Mouse (Mus musculus): Measurements from ENCODE around the gene Dlx5. TPM values are rescaled to one million over a fixed set of nuclear protein-coding genes. Genes with fewer than 3 reads are reported as not detected.

The Dlx5 gene
- polyA plus RNA-seq, 1 experiment: not detected

DNA sequence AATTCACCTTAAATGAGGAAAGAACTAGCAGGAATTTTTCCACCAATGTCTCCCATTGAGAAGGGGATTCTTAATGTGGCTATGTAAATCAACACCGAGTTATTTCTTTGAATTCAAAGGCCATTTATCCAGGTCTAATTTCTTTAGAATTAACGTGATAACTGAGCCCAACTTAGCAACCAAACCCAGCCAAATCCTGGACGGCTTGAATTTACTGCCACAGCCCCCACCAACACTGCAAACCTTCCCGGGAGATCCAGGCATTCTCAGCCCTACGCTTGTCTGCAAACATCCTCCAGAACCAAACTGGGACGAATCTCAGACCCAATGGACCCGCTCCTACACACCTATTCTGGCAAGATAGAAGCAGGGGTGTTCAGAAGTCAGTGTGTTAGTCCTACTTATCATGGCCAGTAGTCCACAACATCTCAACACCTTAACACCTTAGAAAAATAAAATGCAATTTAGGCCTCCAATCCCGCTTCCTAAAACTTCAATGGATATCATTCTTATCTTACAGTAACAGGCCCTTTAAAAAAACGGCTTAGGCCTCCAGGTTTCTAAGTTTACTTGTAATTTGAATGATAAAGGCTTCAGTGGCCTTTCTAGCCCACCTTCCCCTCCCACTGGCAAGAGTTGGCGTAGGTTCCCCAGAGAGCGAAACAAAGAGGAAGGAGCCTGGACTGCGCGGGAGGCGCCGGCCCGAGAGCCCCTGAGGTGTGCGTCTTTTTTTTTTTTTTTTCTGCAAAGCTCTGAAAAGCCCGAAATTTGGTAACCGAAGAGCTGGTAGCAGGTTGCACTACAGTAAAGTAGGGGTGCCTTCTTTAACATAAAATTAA lies 22.6 kb downstream of the Dlx5 start:
- H3K36me3 ChIP-seq (ENCODE audit: control insufficient read depth, insufficient read depth): no peaks in the 10 kb centered on the region
- H3K27me3 ChIP-seq (ENCODE audit: control insufficient read depth, insufficient read depth, insufficient read length): peaks cover 62% of the 10 kb centered on the region
- no peak overlapping the region for H3K4me2 ChIP-seq (ENCODE audit: low read depth)
- TF ChIP-seq MYOG (IDR thresholded peaks at IDR 0.05; ENCODE audit: control insufficient read depth in 1 of 3, insufficient read depth in 1 of 3, insufficient read length in 2 of 3, low read depth in 2 of 3): no peak
- TF ChIP-seq MYOD1 (IDR thresholded peaks at IDR 0.05; ENCODE audit: control insufficient read depth in 1 of 3, insufficient read length in 2 of 3, low read depth in 2 of 3): no peak
- no peak for TF ChIP-seq POLR2A (IDR thresholded peaks at IDR 0.05; ENCODE audit: insufficient read length, low read depth)
- TF ChIP-seq TCF12 (IDR thresholded peaks at IDR 0.05; ENCODE audit: insufficient read depth, poor library complexity, severe bottlenecking): no peak
- no peak for TF ChIP-seq POLR2AphosphoS2 (IDR thresholded peaks at IDR 0.05; ENCODE audit: insufficient read length, low read depth)
- no peak for TF ChIP-seq CEBPB (IDR thresholded peaks at IDR 0.05; ENCODE audit: insufficient read depth, poor library complexity, severe bottlenecking)
- TF ChIP-seq TCF3 (IDR thresholded peaks at IDR 0.05; ENCODE audit: insufficient read length, low read depth): no peak
- no peak for TF ChIP-seq MAX (IDR thresholded peaks at IDR 0.05; ENCODE audit: low read depth)
- no peak for TF ChIP-seq E2F4 (IDR thresholded peaks at IDR 0.05; ENCODE audit: insufficient read depth)
- TF ChIP-seq USF1 (IDR thresholded peaks at IDR 0.05; ENCODE audit: low read depth): no peak
- TF ChIP-seq REST (IDR thresholded peaks at IDR 0.05; ENCODE audit: insufficient read depth, insufficient read length): no peak
- no peak for TF ChIP-seq SRF (IDR thresholded peaks at IDR 0.05; ENCODE audit: control insufficient read depth, insufficient read length, low read depth)
- no peak overlapping the region for H3K4me3 ChIP-seq
- no peak overlapping the region for H3ac ChIP-seq (ENCODE audit: control insufficient read depth, insufficient read length)
- no peaks in the 10 kb centered on the region for H3K79me2 ChIP-seq (ENCODE audit: control insufficient read depth, insufficient read depth)

DNA sequence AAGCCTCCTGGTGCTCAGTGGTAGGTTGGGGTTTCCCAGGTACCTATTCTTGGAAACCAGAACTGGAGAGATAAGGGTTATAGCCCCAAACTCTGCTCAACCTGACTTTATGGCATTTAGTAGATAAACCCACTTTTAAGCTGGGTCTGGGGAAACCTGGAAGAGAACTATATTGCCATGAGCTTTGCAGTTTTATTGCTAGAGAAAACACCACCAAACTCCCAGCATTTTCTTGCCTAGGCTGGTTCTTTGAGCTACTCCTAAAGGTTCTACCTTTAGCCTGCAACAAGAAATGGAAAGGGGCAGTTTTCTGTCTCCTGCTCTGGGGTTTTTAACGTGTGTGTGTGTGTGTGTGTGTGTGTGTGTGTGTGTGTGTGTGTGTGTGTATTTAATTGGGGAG lies 23.3 kb downstream of the Dlx5 start:
- no peak overlapping the region for H3K4me2 ChIP-seq (ENCODE audit: low read depth)
- H3K36me3 ChIP-seq (ENCODE audit: control insufficient read depth, insufficient read depth): no peaks in the 10 kb centered on the region
- TF ChIP-seq MAX (IDR thresholded peaks at IDR 0.05; ENCODE audit: low read depth): no peak
- TF ChIP-seq MYOD1 (IDR thresholded peaks at IDR 0.05; ENCODE audit: control insufficient read depth in 1 of 3, insufficient read length in 2 of 3, low read depth in 2 of 3): no peak
- no peak for TF ChIP-seq E2F4 (IDR thresholded peaks at IDR 0.05; ENCODE audit: insufficient read depth)
- TF ChIP-seq POLR2A (IDR thresholded peaks at IDR 0.05; ENCODE audit: insufficient read length, low read depth): no peak
- TF ChIP-seq MYOG (IDR thresholded peaks at IDR 0.05; ENCODE audit: control insufficient read depth in 1 of 3, insufficient read depth in 1 of 3, insufficient read length in 2 of 3, low read depth in 2 of 3): no peak
- TF ChIP-seq TCF12 (IDR thresholded peaks at IDR 0.05; ENCODE audit: insufficient read depth, poor library complexity, severe bottlenecking): no peak
- TF ChIP-seq TCF3 (IDR thresholded peaks at IDR 0.05; ENCODE audit: insufficient read length, low read depth): no peak
- TF ChIP-seq CEBPB (IDR thresholded peaks at IDR 0.05; ENCODE audit: insufficient read depth, poor library complexity, severe bottlenecking): no peak
- no peaks in the 10 kb centered on the region for H3K79me2 ChIP-seq (ENCODE audit: control insufficient read depth, insufficient read depth)
- no peak overlapping the region for H3ac ChIP-seq (ENCODE audit: control insufficient read depth, insufficient read length)
- H3K27me3 ChIP-seq (ENCODE audit: control insufficient read depth, insufficient read depth, insufficient read length): peaks cover 62% of the 10 kb centered on the region
- no peak overlapping the region for H3K4me3 ChIP-seq

GRCm38 (mm10) chr6:6857766-6858165 lies 24.1 kb downstream of the Dlx5 start:
- no peaks in the 10 kb centered on the region for H3K36me3 ChIP-seq (ENCODE audit: control insufficient read depth, insufficient read depth)
- H3K4me2 ChIP-seq (ENCODE audit: low read depth): no peak overlapping the region
- H3K27me3 ChIP-seq (ENCODE audit: control insufficient read depth, insufficient read depth, insufficient read length): peaks cover 60% of the 10 kb centered on the region

GRCm38 (mm10) chr6:6856881-6857280 lies 25.0 kb downstream of the Dlx5 start:
- Histone ChIP-seq H3ac (ENCODE audit: control insufficient read depth, insufficient read length) (no peak overlapping the region), H3K27me3 (ENCODE audit: control insufficient read depth, insufficient read depth, insufficient read length) (peaks cover 57% of the 10 kb centered on the region), H3K36me3 (ENCODE audit: control insufficient read depth, insufficient read depth) (no peaks in the 10 kb centered on the region), H3K79me2 (ENCODE audit: control insufficient read depth, insufficient read depth) (no peaks in the 10 kb centered on the region), H3K4me2 (ENCODE audit: low read depth) (no peak overlapping the region), H3K4me3 (no peak overlapping the region)
- no peak for TF ChIP-seq TCF3 (IDR thresholded peaks at IDR 0.05; ENCODE audit: insufficient read length, low read depth)

More at GRCm38 (mm10) chr6:6857766-6858165, 24.1 kb downstream of the Dlx5 start:
- H3ac ChIP-seq (ENCODE audit: control insufficient read depth, insufficient read length): no peak overlapping the region
- no peaks in the 10 kb centered on the region for H3K79me2 ChIP-seq (ENCODE audit: control insufficient read depth, insufficient read depth)
- no peak overlapping the region for H3K4me3 ChIP-seq
- TF ChIP-seq USF1 (IDR thresholded peaks at IDR 0.05; ENCODE audit: low read depth): no peak
- no peak for TF ChIP-seq CEBPB (IDR thresholded peaks at IDR 0.05; ENCODE audit: insufficient read depth, poor library complexity, severe bottlenecking)
- TF ChIP-seq E2F4 (IDR thresholded peaks at IDR 0.05; ENCODE audit: insufficient read depth): no peak
- TF ChIP-seq MYOG (IDR thresholded peaks at IDR 0.05; ENCODE audit: control insufficient read depth in 1 of 3, insufficient read depth in 1 of 3, insufficient read length in 2 of 3, low read depth in 2 of 3): no peak
- TF ChIP-seq POLR2A (IDR thresholded peaks at IDR 0.05; ENCODE audit: insufficient read length, low read depth): no peak
- TF ChIP-seq MAX (IDR thresholded peaks at IDR 0.05; ENCODE audit: low read depth): no peak
- TF ChIP-seq SRF (IDR thresholded peaks at IDR 0.05; ENCODE audit: control insufficient read depth, insufficient read length, low read depth): no peak
- no peak for TF ChIP-seq POLR2AphosphoS2 (IDR thresholded peaks at IDR 0.05; ENCODE audit: insufficient read length, low read depth)
- no peak for TF ChIP-seq REST (IDR thresholded peaks at IDR 0.05; ENCODE audit: insufficient read depth, insufficient read length)
- no peak for TF ChIP-seq TCF12 (IDR thresholded peaks at IDR 0.05; ENCODE audit: insufficient read depth, poor library complexity, severe bottlenecking)

- TF ChIP-seq TCF12 (IDR thresholded peaks at IDR 0.05; ENCODE audit: insufficient read depth, poor library complexity, severe bottlenecking) (no peak), E2F4 (IDR thresholded peaks at IDR 0.05; ENCODE audit: insufficient read depth) (no peak), TCF3 (IDR thresholded peaks at IDR 0.05; ENCODE audit: insufficient read length, low read depth) (no peak), POLR2A (IDR thresholded peaks at IDR 0.05; ENCODE audit: insufficient read length, low read depth) (no peak), POLR2AphosphoS2 (IDR thresholded peaks at IDR 0.05; ENCODE audit: insufficient read length, low read depth) (no peak), MYOD1 (IDR thresholded peaks at IDR 0.05; ENCODE audit: control insufficient read depth in 1 of 3, insufficient read length in 2 of 3, low read depth in 2 of 3) (no peak), REST (IDR thresholded peaks at IDR 0.05; ENCODE audit: insufficient read depth, insufficient read length) (no peak), CEBPB (IDR thresholded peaks at IDR 0.05; ENCODE audit: insufficient read depth, poor library complexity, severe bottlenecking) (no peak), MAX (IDR thresholded peaks at IDR 0.05; ENCODE audit: low read depth) (no peak), USF1 (IDR thresholded peaks at IDR 0.05; ENCODE audit: low read depth) (no peak), SRF (IDR thresholded peaks at IDR 0.05; ENCODE audit: control insufficient read depth, insufficient read length, low read depth) (no peak), MYOG (IDR thresholded peaks at IDR 0.05; ENCODE audit: control insufficient read depth in 1 of 3, insufficient read depth in 1 of 3, insufficient read length in 2 of 3, low read depth in 2 of 3) (no peak)
- H3K36me3 ChIP-seq (ENCODE audit: control insufficient read depth, insufficient read depth): no peaks in the 10 kb centered on the region
- no peaks in the 10 kb centered on the region for H3K79me2 ChIP-seq (ENCODE audit: control insufficient read depth, insufficient read depth)
- H3K4me2 ChIP-seq (ENCODE audit: low read depth): no peak overlapping the region
- no peak overlapping the region for H3ac ChIP-seq (ENCODE audit: control insufficient read depth, insufficient read length)
- no peak overlapping the region for H3K4me3 ChIP-seq
- peaks cover 55% of the 10 kb centered on the region for H3K27me3 ChIP-seq (ENCODE audit: control insufficient read depth, insufficient read depth, insufficient read length)
Observed at GRCm38 (mm10) chr6:6856316-6856715, 25.6 kb downstream of the Dlx5 start.

Measured in myocyte (in vitro differentiated cells).